Mouse (Mus musculus): ENCODE measurements around the gene Enpp3. TPM values are rescaled to one million over a fixed set of nuclear protein-coding genes. Genes with fewer than 3 reads are reported as not detected.

Enpp3 gene
- polyA plus RNA-seq, 1 experiment from 2014 or later, result 9.2 TPM

GRCm38 (mm10) chr10:24753536-24754250, 88.9 kb downstream of the Enpp3 start:
- Histone ChIP-seq H3K4me2 (ENCODE audit: low read depth, low read length) (peak overlapping the region; percentile 1; the same call in 1 of the 2 replicates), H3K27me3 (ENCODE audit: control insufficient read depth, insufficient read depth, low read length) (no peaks in the 10 kb centered on the region), H3K4me1 (ENCODE audit: control insufficient read depth, insufficient read depth, low read length) (no peaks in the 10 kb centered on the region; the same call in 1 of the 2 replicates), H3K9me3 (replicated peaks; ENCODE audit: control insufficient read depth, low read length) (no peaks in the 10 kb centered on the region), H3K36me3 (replicated peaks; ENCODE audit: control insufficient read depth, insufficient read depth, low read depth, low read length) (no peaks in the 10 kb centered on the region), H3K4me3 (ENCODE audit: low read depth, low read length) (no peak overlapping the region; the same call in 1 of the 2 replicates), H3K9ac (replicated peaks; ENCODE audit: low read length) (no peak overlapping the region), H3K27ac (replicated peaks; ENCODE audit: low read depth, low read length) (no peak overlapping the region)
- DNase-seq (ENCODE audit: low spot score) (no peak), ATAC-seq (replicated peaks; ENCODE audit: insufficient number of reproducible peaks, low FRiP score, low TSS enrichment, low read depth) (no peak)
- 73% methylated on average over 16 of the region's 16 CpGs for WGBS

- H3K9ac ChIP-seq (replicated peaks; ENCODE audit: low read length), result no peak overlapping the region
- H3K9me3 ChIP-seq (replicated peaks; ENCODE audit: control insufficient read depth, low read length), result no peaks in the 10 kb centered on the region
- H3K4me1 ChIP-seq (ENCODE audit: control insufficient read depth, insufficient read depth, low read length), result no peaks in the 10 kb centered on the region
- H3K27ac ChIP-seq (replicated peaks; ENCODE audit: low read depth, low read length), result no peak overlapping the region
- H3K4me3 ChIP-seq (ENCODE audit: low read depth, low read length), result no peak overlapping the region
- no peak overlapping the region for H3K4me2 ChIP-seq (ENCODE audit: low read depth, low read length)
- ATAC-seq (replicated peaks; ENCODE audit: insufficient number of reproducible peaks, low FRiP score, low TSS enrichment, low read depth) (no peak), DNase-seq (ENCODE audit: low spot score) (no peak)
- no peaks in the 10 kb centered on the region for H3K36me3 ChIP-seq (replicated peaks; ENCODE audit: control insufficient read depth, insufficient read depth, low read depth, low read length)
- WGBS, result 81% methylated on average over 12 of the region's 13 CpGs
- H3K27me3 ChIP-seq (ENCODE audit: control insufficient read depth, insufficient read depth, low read length), result no peaks in the 10 kb centered on the region
Observed at GRCm38 (mm10) chr10:24742950-24743487, 99.6 kb downstream of the Enpp3 start.

- DNase-seq (ENCODE audit: low spot score) (no peak), ATAC-seq (replicated peaks; ENCODE audit: insufficient number of reproducible peaks, low FRiP score, low TSS enrichment, low read depth) (no peak)
- no peaks in the 10 kb centered on the region for H3K9me3 ChIP-seq (replicated peaks; ENCODE audit: control insufficient read depth, low read length)
- H3K27ac ChIP-seq (replicated peaks; ENCODE audit: low read depth, low read length), result no peak overlapping the region
- no peaks in the 10 kb centered on the region for H3K4me1 ChIP-seq (ENCODE audit: control insufficient read depth, insufficient read depth, low read length)
- no peak overlapping the region for H3K4me2 ChIP-seq (ENCODE audit: low read depth, low read length)
- no peaks in the 10 kb centered on the region for H3K27me3 ChIP-seq (ENCODE audit: control insufficient read depth, insufficient read depth, low read length)
- H3K9ac ChIP-seq (replicated peaks; ENCODE audit: low read length), result no peak overlapping the region
- 73% methylated on average over 7 of the region's 7 CpGs for WGBS
- H3K36me3 ChIP-seq (replicated peaks; ENCODE audit: control insufficient read depth, insufficient read depth, low read depth, low read length), result no peaks in the 10 kb centered on the region
- no peak overlapping the region for H3K4me3 ChIP-seq (ENCODE audit: low read depth, low read length)
Observed at GRCm38 (mm10) chr10:24741229-24742198, 101.1 kb downstream of the Enpp3 start.

GRCm38 (mm10) chr10:24739171-24739570, 103.5 kb downstream of the Enpp3 start:
- no peak overlapping the region for H3K4me2 ChIP-seq (ENCODE audit: low read depth, low read length)
- 90% methylated on average over 2 of the region's 2 CpGs for WGBS
- no peaks in the 10 kb centered on the region for H3K36me3 ChIP-seq (replicated peaks; ENCODE audit: control insufficient read depth, insufficient read depth, low read depth, low read length)
- H3K9me3 ChIP-seq (replicated peaks; ENCODE audit: control insufficient read depth, low read length), result no peaks in the 10 kb centered on the region
- no peak overlapping the region for H3K9ac ChIP-seq (replicated peaks; ENCODE audit: low read length)
- no peaks in the 10 kb centered on the region for H3K4me1 ChIP-seq (ENCODE audit: control insufficient read depth, insufficient read depth, low read length)
- H3K4me3 ChIP-seq (ENCODE audit: low read depth, low read length), result no peak overlapping the region
- DNase-seq (ENCODE audit: low spot score) (no peak), ATAC-seq (replicated peaks; ENCODE audit: insufficient number of reproducible peaks, low FRiP score, low TSS enrichment, low read depth) (no peak)
- no peak overlapping the region for H3K27ac ChIP-seq (replicated peaks; ENCODE audit: low read depth, low read length)
- H3K27me3 ChIP-seq (ENCODE audit: control insufficient read depth, insufficient read depth, low read length), result no peaks in the 10 kb centered on the region

- H3K4me2 ChIP-seq (ENCODE audit: low read depth, low read length), result no peak overlapping the region
- ATAC-seq (replicated peaks; ENCODE audit: insufficient number of reproducible peaks, low FRiP score, low TSS enrichment, low read depth) (no peak), DNase-seq (ENCODE audit: low spot score) (peak; percentile 57)
- H3K9me3 ChIP-seq (replicated peaks; ENCODE audit: control insufficient read depth, low read length), result no peaks in the 10 kb centered on the region
- no peaks in the 10 kb centered on the region for H3K27me3 ChIP-seq (ENCODE audit: control insufficient read depth, insufficient read depth, low read length)
- no peak overlapping the region for H3K27ac ChIP-seq (replicated peaks; ENCODE audit: low read depth, low read length)
- WGBS, result 68% methylated on average over 2 of the region's 2 CpGs
- H3K9ac ChIP-seq (replicated peaks; ENCODE audit: low read length), result no peak overlapping the region
- no peak overlapping the region for H3K4me3 ChIP-seq (ENCODE audit: low read depth, low read length)
- no peaks in the 10 kb centered on the region for H3K36me3 ChIP-seq (replicated peaks; ENCODE audit: control insufficient read depth, insufficient read depth, low read depth, low read length)
- no peaks in the 10 kb centered on the region for H3K4me1 ChIP-seq (ENCODE audit: control insufficient read depth, insufficient read depth, low read length)
Observed at GRCm38 (mm10) chr10:24738456-24738855, 104.2 kb downstream of the Enpp3 start.

- no peaks in the 10 kb centered on the region for H3K27me3 ChIP-seq (ENCODE audit: control insufficient read depth, insufficient read depth, low read length)
- WGBS, result 89% methylated on average over 5 of the region's 5 CpGs
- H3K4me2 ChIP-seq (ENCODE audit: low read depth, low read length), result no peak overlapping the region
- H3K9ac ChIP-seq (replicated peaks; ENCODE audit: low read length), result no peak overlapping the region
- H3K27ac ChIP-seq (replicated peaks; ENCODE audit: low read depth, low read length), result no peak overlapping the region
- DNase-seq (ENCODE audit: low spot score) (no peak), ATAC-seq (replicated peaks; ENCODE audit: insufficient number of reproducible peaks, low FRiP score, low TSS enrichment, low read depth) (no peak)
- no peak overlapping the region for H3K4me3 ChIP-seq (ENCODE audit: low read depth, low read length)
- H3K4me1 ChIP-seq (ENCODE audit: control insufficient read depth, insufficient read depth, low read length), result no peaks in the 10 kb centered on the region
- H3K36me3 ChIP-seq (replicated peaks; ENCODE audit: control insufficient read depth, insufficient read depth, low read depth, low read length), result no peaks in the 10 kb centered on the region
- H3K9me3 ChIP-seq (replicated peaks; ENCODE audit: control insufficient read depth, low read length), result no peaks in the 10 kb centered on the region
Observed at GRCm38 (mm10) chr10:24735027-24735777, 107.4 kb downstream of the Enpp3 start.

- H3K4me1 ChIP-seq (ENCODE audit: control insufficient read depth, insufficient read depth, low read length), result no peaks in the 10 kb centered on the region
- no peak overlapping the region for H3K4me2 ChIP-seq (ENCODE audit: low read depth, low read length)
- H3K27me3 ChIP-seq (ENCODE audit: control insufficient read depth, insufficient read depth, low read length), result no peaks in the 10 kb centered on the region
- no peaks in the 10 kb centered on the region for H3K36me3 ChIP-seq (replicated peaks; ENCODE audit: control insufficient read depth, insufficient read depth, low read depth, low read length)
- DNase-seq (ENCODE audit: low spot score) (no peak), ATAC-seq (replicated peaks; ENCODE audit: insufficient number of reproducible peaks, low FRiP score, low TSS enrichment, low read depth) (no peak)
- no peak overlapping the region for H3K27ac ChIP-seq (replicated peaks; ENCODE audit: low read depth, low read length)
- WGBS, result 84% methylated on average over 4 of the region's 4 CpGs
- H3K9me3 ChIP-seq (replicated peaks; ENCODE audit: control insufficient read depth, low read length), result no peaks in the 10 kb centered on the region
- H3K4me3 ChIP-seq (ENCODE audit: low read depth, low read length), result no peak overlapping the region
- no peak overlapping the region for H3K9ac ChIP-seq (replicated peaks; ENCODE audit: low read length)
Observed at GRCm38 (mm10) chr10:24727478-24727877, 115.1 kb downstream of the Enpp3 start.
